Mouse (Mus musculus) adrenal gland, postnatal 10 days (tissue): ENCODE measurements around the gene Nrgn. TPM values are rescaled to one million over a fixed set of nuclear protein-coding genes. Genes with fewer than 3 reads are reported as not detected.

Experiments used
- DNase-seq: peaks from one replicate; pipeline ENCODE4 v3.0.0; 2021; ENCODE audit warnings: mixed read lengths
- total RNA-seq, 2 experiments: library from RNA; stranded (reverse); gene quantifications; 2 replicates each; pipeline ENCODE4 v1.2.3; 2021

The Nrgn gene
- total RNA-seq, 2 experiments from 2014 or later: 4.2 to 5.4 TPM

GRCm38 (mm10) chr9:37530031-37530887 is 22.4 kb downstream of the Nrgn start:
- DNase-seq: peak; percentile 75

GRCm38 (mm10) chr9:37528225-37528970 is 24.3 kb downstream of the Nrgn start:
- peak; percentile 35 for DNase-seq

- DNase-seq: peak; percentile 84
Observed at GRCm38 (mm10) chr9:37527396-37528224, 25.1 kb downstream of the Nrgn start, which contains the start of gene Esam. Esam (plus strand) TSS chr9:37528078.

GRCm38 (mm10) chr9:37526443-37527395 is 26.0 kb downstream of the Nrgn start:
- peak; percentile 39 for DNase-seq

- DNase-seq: no peak
Observed at GRCm38 (mm10) chr9:37525461-37525860, 27.2 kb downstream of the Nrgn start.

- no peak for DNase-seq
Observed at GRCm38 (mm10) chr9:37519995-37520394, 32.7 kb downstream of the Nrgn start.

GRCm38 (mm10) chr9:37518991-37519390 is 33.7 kb downstream of the Nrgn start:
- no peak for DNase-seq

GRCm38 (mm10) chr9:37517467-37517866 is 35.2 kb downstream of the Nrgn start:
- no peak for DNase-seq

- no peak for DNase-seq
Observed at GRCm38 (mm10) chr9:37514456-37514855, 38.2 kb downstream of the Nrgn start.

GRCm38 (mm10) chr9:37512097-37512496 is 40.6 kb downstream of the Nrgn start:
- no peak for DNase-seq

GRCm38 (mm10) chr9:37506023-37506422 is 46.7 kb downstream of the Nrgn start:
- no peak for DNase-seq

GRCm38 (mm10) chr9:37504348-37504747 is 48.4 kb downstream of the Nrgn start:
- DNase-seq: no peak

GRCm38 (mm10) chr9:37501170-37501569 is 51.5 kb downstream of the Nrgn start:
- DNase-seq: no peak

GRCm38 (mm10) chr9:37500201-37500600 is 52.5 kb downstream of the Nrgn start:
- no peak for DNase-seq

GRCm38 (mm10) chr9:37496325-37496724 is 56.4 kb downstream of the Nrgn start:
- no peak for DNase-seq

GRCm38 (mm10) chr9:37495761-37496160 is 56.9 kb downstream of the Nrgn start:
- DNase-seq: no peak

Other genes starting within 250 kb of the Nrgn start
- gene Ccdc15, start 204.5 kb downstream of the Nrgn start, total RNA-seq: 1 to 10 TPM; 2.4 to 4.0 TPM
- gene Hepacam, start 185.6 kb downstream of the Nrgn start, total RNA-seq: under 1 TPM; 0.21 to 0.33 TPM
- gene Robo4, start 151.0 kb downstream of the Nrgn start, total RNA-seq: 10 to 100 TPM; 24.9 to 28.4 TPM
- gene Robo3, start 119.7 kb downstream of the Nrgn start, total RNA-seq: under 1 TPM; 0.45 to 0.72 TPM
- gene Msantd2, start 63.6 kb downstream of the Nrgn start, total RNA-seq: 10 to 100 TPM; 14.7 to 22.5 TPM
- 10 to 100 TPM; 79.7 to 80.2 TPM for gene Esam, start 24.8 kb downstream of the Nrgn start, total RNA-seq
- gene Vsig2, start 13.6 kb downstream of the Nrgn start, total RNA-seq: 1 to 10 TPM; 5.6 to 9.0 TPM
- 10 to 100 TPM; 13.7 to 14.5 TPM for gene Siae, start 2.8 kb upstream of the Nrgn start, total RNA-seq
- 1 to 10 TPM; 3.5 to 3.7 TPM for gene Spa17, start 60.8 kb upstream of the Nrgn start, total RNA-seq
- 10 to 100 TPM; 81.4 to 88.9 TPM for gene Tbrg1, start 104.4 kb upstream of the Nrgn start, total RNA-seq
- gene Panx3, start 116.3 kb upstream of the Nrgn start, total RNA-seq: under 1 TPM in 1 of 2 experiments, not detected in 1; 0.99 TPM
- gene Olfr160, start 163.3 kb upstream of the Nrgn start, total RNA-seq: not detected
- not detected for gene Olfr874, start 192.2 kb upstream of the Nrgn start, total RNA-seq
- gene Olfr875, start 219.0 kb upstream of the Nrgn start, total RNA-seq: not detected